Mouse (Mus musculus): Measurements from ENCODE around the gene Nr6a1.

- TF ChIP-seq CTCF (IDR thresholded peaks at IDR 0.05; ENCODE audit: control insufficient read depth, insufficient read depth, insufficient read length) (no peak), MYOG (IDR thresholded peaks at IDR 0.05; ENCODE audit: control insufficient read depth, extremely low read depth, insufficient read length) (no peak), MYOD1 (IDR thresholded peaks at IDR 0.05; ENCODE audit: control insufficient read depth, insufficient read length, low read depth) (no peak), CEBPB (IDR thresholded peaks at IDR 0.05; ENCODE audit: low read depth) (no peak)
Measured at GRCm38 (mm10) chr2:38964198-38964597, 36.7 kb upstream of the Nr6a1 start.
